Mouse (Mus musculus): ENCODE results near the gene Cox7a1.

Cox7a1 gene

DNA sequence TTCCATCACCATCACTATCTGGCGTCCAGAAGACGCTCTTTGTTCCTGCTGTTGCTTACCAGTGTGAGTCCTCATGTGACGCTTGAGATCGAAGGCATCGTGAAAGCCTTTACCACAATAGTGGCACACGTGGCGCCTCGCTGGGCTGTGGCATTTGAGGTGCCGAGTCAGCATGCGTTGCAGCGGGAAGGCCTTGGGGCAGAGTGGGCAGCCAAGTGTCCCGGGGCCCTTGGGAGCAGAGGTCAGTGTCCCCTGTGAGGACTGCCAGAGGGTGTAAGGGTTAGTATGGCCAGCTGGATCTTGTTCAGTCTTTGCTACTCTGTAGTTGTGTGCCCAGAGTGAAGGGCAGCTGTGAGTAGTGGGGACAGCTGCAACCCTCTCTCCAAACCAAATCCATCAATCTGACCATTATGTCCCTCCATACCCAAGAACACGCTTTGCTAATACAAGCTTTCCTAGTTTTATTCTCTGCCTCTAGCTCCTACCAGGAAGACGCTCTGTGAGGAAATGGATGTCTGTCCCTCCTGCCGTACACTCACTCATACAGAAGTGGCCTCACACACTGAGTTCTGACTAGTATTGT lies 50.4 kb downstream of the Cox7a1 start:
- peaks cover 58% of the 10 kb centered on the region for H3K4me1 ChIP-seq (replicated peaks; ENCODE audit: low read depth, low read length)
- TF ChIP-seq POU5F1 (IDR thresholded peaks at IDR 0.05; ENCODE audit: borderline replicate concordance, low read length) (no peak), CTCF (conservative IDR thresholded peaks at IDR 0.05; ENCODE audit: low read length) (no peak), NANOG (IDR thresholded peaks at IDR 0.05; ENCODE audit: borderline replicate concordance, low read length) (no peak)
- H3K9me3 ChIP-seq (ENCODE audit: low read length): no peaks in the 10 kb centered on the region
- no peak overlapping the region; the same call in 1 of the 2 replicates for H3K4me3 ChIP-seq (replicated peaks; ENCODE audit: low read length)
- peaks cover 46% of the 10 kb centered on the region for H3K36me3 ChIP-seq (ENCODE audit: insufficient read depth, low read length)
- H3K27me3 ChIP-seq (ENCODE audit: insufficient read depth, low read length): no peaks in the 10 kb centered on the region

DNA sequence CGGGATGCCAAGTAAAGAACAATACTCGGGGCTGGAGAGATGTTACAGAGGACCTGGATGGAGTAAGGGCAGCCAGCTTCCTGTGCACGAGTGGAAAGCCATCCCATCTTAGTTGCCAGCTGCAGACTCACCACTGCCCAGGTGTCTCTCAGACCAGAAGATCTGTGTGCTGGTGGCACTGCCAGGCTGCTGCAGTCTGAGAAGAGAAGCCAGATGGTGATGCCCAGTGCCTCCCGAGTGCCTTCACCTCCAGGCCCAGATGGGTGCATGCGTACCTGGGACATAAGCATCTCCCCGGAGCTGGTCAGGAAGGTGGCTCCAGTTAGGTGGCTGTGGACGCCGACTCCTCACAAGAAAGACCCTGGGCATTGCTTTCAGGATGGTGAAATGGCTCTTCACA lies 51.1 kb downstream of the Cox7a1 start:
- H3K4me3 ChIP-seq (replicated peaks; ENCODE audit: low read length): no peak overlapping the region
- H3K9me3 ChIP-seq (ENCODE audit: low read length): no peaks in the 10 kb centered on the region
- TF ChIP-seq POU5F1 (IDR thresholded peaks at IDR 0.05; ENCODE audit: borderline replicate concordance, low read length) (no peak), NANOG (IDR thresholded peaks at IDR 0.05; ENCODE audit: borderline replicate concordance, low read length) (no peak), CTCF (conservative IDR thresholded peaks at IDR 0.05; ENCODE audit: low read length) (no peak)
- H3K4me1 ChIP-seq (replicated peaks; ENCODE audit: low read depth, low read length): peaks cover 58% of the 10 kb centered on the region
- H3K36me3 ChIP-seq (ENCODE audit: insufficient read depth, low read length): peaks cover 46% of the 10 kb centered on the region
- H3K27me3 ChIP-seq (ENCODE audit: insufficient read depth, low read length): no peaks in the 10 kb centered on the region

DNA sequence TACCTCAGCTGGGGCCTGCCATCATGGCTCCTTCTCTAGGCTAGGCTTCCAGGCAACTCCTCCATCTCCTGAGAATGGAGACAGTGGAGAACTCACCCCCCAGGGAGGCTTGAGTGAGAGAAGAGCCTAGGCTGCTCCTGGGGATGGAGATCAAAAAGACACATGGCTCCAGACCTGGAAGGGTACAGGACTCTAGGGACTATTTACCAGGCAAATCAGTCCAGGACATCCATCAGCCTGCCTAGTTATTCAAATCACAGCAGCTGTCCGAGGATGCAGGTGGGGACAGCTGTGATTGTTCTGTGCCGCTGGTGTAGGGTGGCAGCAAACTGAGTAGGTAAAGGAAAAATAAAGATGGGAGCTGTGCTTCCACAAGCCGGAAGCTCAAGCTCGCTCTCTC lies 51.7 kb downstream of the Cox7a1 start, which contains the start of gene Ovol3:
Gene Ovol3 (minus strand): TSS at position 101 of the 400 bp plus-strand sequence.
- Histone ChIP-seq H3K4me1 (replicated peaks; ENCODE audit: low read depth, low read length) (peaks cover 54% of the 10 kb centered on the region), H3K36me3 (ENCODE audit: insufficient read depth, low read length) (peaks cover 48% of the 10 kb centered on the region), H3K27me3 (ENCODE audit: insufficient read depth, low read length) (no peaks in the 10 kb centered on the region), H3K9me3 (ENCODE audit: low read length) (no peaks in the 10 kb centered on the region), H3K4me3 (replicated peaks; ENCODE audit: low read length) (no peak within 1 kb of the TSS)
- TF ChIP-seq NANOG (IDR thresholded peaks at IDR 0.05; ENCODE audit: borderline replicate concordance, low read length) (no peak), POU5F1 (IDR thresholded peaks at IDR 0.05; ENCODE audit: borderline replicate concordance, low read length) (no peak), CTCF (conservative IDR thresholded peaks at IDR 0.05; ENCODE audit: low read length) (no peak)

Measured in E14TG2a.4 (cell line).